Mouse (Mus musculus) thymus, adult 2 months (tissue): Measurements from ENCODE around the gene Fam53b. TPM values are rescaled to one million over a fixed set of nuclear protein-coding genes. Genes with fewer than 3 reads are reported as not detected.

Experiments
- DNase-seq: peaks from one replicate; pipeline ENCODE4 v3.0.0; 2021
- H3K27ac ChIP-seq: fragments of 200-500 bp; 2 replicates; pipeline ENCODE4 v1.5.1; 2012; ENCODE audit warnings: low read length, control low read depth; ENCODE audit not compliant: control insufficient read depth, insufficient read depth
- H3K27me3 ChIP-seq: fragments of 200-500 bp; 2 replicates; pipeline ENCODE4 v1.6.1; 2012; ENCODE audit warnings: mild to moderate bottlenecking, low read length, moderate library complexity, mixed read lengths; ENCODE audit not compliant: control insufficient read depth, insufficient read depth
- H3K36me3 ChIP-seq: fragments of 200-500 bp; 2 replicates; pipeline ENCODE4 v1.6.1; 2012; ENCODE audit warnings: mild to moderate bottlenecking, low read length, moderate library complexity; ENCODE audit not compliant: control insufficient read depth, insufficient read depth
- H3K4me1 ChIP-seq: fragments of 200-500 bp; replicated peaks from 2 replicates; pipeline ENCODE4 v1.6.1; 2012; ENCODE audit warnings: low read length; ENCODE audit not compliant: control insufficient read depth, insufficient read depth
- H3K4me3 ChIP-seq: fragments of 200-500 bp; 2 replicates; pipeline ENCODE4 v1.5.1; 2012; ENCODE audit warnings: mild to moderate bottlenecking, low read length, control low read depth, moderate library complexity; ENCODE audit not compliant: control insufficient read depth, insufficient read depth
- CTCF ChIP-seq: fragments of 200-500 bp; IDR thresholded peaks from 2 replicates; pipeline ENCODE4 v1.5.1; 2012; ENCODE audit warnings: mild to moderate bottlenecking, control low read depth, low read length, moderate library complexity, borderline replicate concordance; ENCODE audit not compliant: control insufficient read depth, poor library complexity, insufficient read depth; ENCODE audit errors: extremely low read depth
- POLR2A ChIP-seq: fragments of 200-500 bp; IDR thresholded peaks from 2 replicates; pipeline ENCODE4 v1.6.1; 2012; ENCODE audit warnings: mild to moderate bottlenecking, low read length, control low read depth, moderate library complexity; ENCODE audit not compliant: control insufficient read depth, poor library complexity, insufficient read depth; ENCODE audit errors: extremely low read depth
- WGBS: fragments of 180-500 bp; shearing (Covaris S2); methylation state at CpG from one replicate; pipeline ENCODE4 v1.1.7; 2018; 5-methylcytosine and 5-hydroxymethylcytosine counted together
- polyA plus RNA-seq: library from polyadenylated mRNA; depleted of rRNA; stranded (reverse); fragments of >200 nt; gene quantifications from 2 replicates; pipeline ENCODE4 v1.2.3, GENCODE M21; 2012

Gene Fam53b
- polyA plus RNA-seq, 1 experiment = 104 TPM

- H3K4me1 ChIP-seq = peaks cover 22% of the 10 kb centered on the region
- peak overlapping the region; percentile 97 for H3K27ac ChIP-seq
- no peaks in the 10 kb centered on the region for H3K36me3 ChIP-seq
- H3K27me3 ChIP-seq = no peaks in the 10 kb centered on the region
- peak overlapping the region; percentile 89 for H3K4me3 ChIP-seq
- peak; percentile 71 for DNase-seq
- no peak for TF ChIP-seq CTCF
- TF ChIP-seq POLR2A = peak; percentile 56; the same call in 1 of the 2 replicates
- under 1% methylated on average over 59 of the region's 59 CpGs for WGBS
Measured at GRCm38 (mm10) chr7:132812619-132813415, 869 bp downstream of the Fam53b start.

GRCm38 (mm10) chr7:132811716-132812618 lies 1.7 kb downstream of the Fam53b start:
- Histone ChIP-seq H3K4me1 (peaks cover 30% of the 10 kb centered on the region), H3K27ac (peak overlapping the region; percentile 97), H3K4me3 (peak overlapping the region; percentile 89), H3K36me3 (no peaks in the 10 kb centered on the region), H3K27me3 (no peaks in the 10 kb centered on the region)
- peak; percentile 48 for DNase-seq
- no peak for TF ChIP-seq CTCF
- WGBS = 4% methylated on average over 23 of the region's 23 CpGs

- Histone ChIP-seq H3K27me3 (no peaks in the 10 kb centered on the region), H3K4me1 (peaks cover 35% of the 10 kb centered on the region), H3K27ac (peak overlapping the region; percentile 97), H3K4me3 (peak overlapping the region; percentile 31), H3K36me3 (no peaks in the 10 kb centered on the region)
- peak; percentile 93 for DNase-seq
- TF ChIP-seq POLR2A (no peak), CTCF (peak; percentile 88; the same call in 1 of the 2 replicates)
- 58% methylated on average over 1 of the region's 1 CpGs for WGBS
Measured at GRCm38 (mm10) chr7:132810879-132811278, 2.8 kb downstream of the Fam53b start.

GRCm38 (mm10) chr7:132810368-132810767 lies 3.3 kb downstream of the Fam53b start:
- no peak for DNase-seq
- peaks cover 39% of the 10 kb centered on the region for H3K4me1 ChIP-seq
- WGBS = 49% methylated on average over 6 of the region's 6 CpGs

GRCm38 (mm10) chr7:132809721-132810120 lies 4.0 kb downstream of the Fam53b start:
- no peak for TF ChIP-seq CTCF
- TF ChIP-seq POLR2A = no peak
- Histone ChIP-seq H3K27me3 (no peaks in the 10 kb centered on the region), H3K36me3 (no peaks in the 10 kb centered on the region), H3K27ac (peak overlapping the region; percentile 19; the same call in 1 of the 2 replicates), H3K4me3 (no peak overlapping the region), H3K4me1 (peaks cover 44% of the 10 kb centered on the region)
- DNase-seq = no peak
- WGBS = 80% methylated on average over 6 of the region's 6 CpGs

More at GRCm38 (mm10) chr7:132810368-132810767, 3.3 kb downstream of the Fam53b start:
- TF ChIP-seq POLR2A (no peak), CTCF (no peak)
- H3K27ac ChIP-seq = peak overlapping the region; percentile 77
- H3K27me3 ChIP-seq = no peaks in the 10 kb centered on the region
- no peak overlapping the region for H3K4me3 ChIP-seq
- no peaks in the 10 kb centered on the region for H3K36me3 ChIP-seq
